Mouse (Mus musculus) heart, postnatal 0 days (tissue): ENCODE data around the gene Rras.

ENCODE experiments used
- CTCF ChIP-seq: IDR thresholded peaks from 2 replicates; pipeline ENCODE4 v1.5.1; 2016; ENCODE audit warnings: antibody characterized with exemption, control low read depth, low read depth
- EP300 ChIP-seq: IDR thresholded peaks from 2 replicates; pipeline ENCODE4 v1.6.1; 2016; ENCODE audit warnings: antibody characterized with exemption, low read depth

DNA sequence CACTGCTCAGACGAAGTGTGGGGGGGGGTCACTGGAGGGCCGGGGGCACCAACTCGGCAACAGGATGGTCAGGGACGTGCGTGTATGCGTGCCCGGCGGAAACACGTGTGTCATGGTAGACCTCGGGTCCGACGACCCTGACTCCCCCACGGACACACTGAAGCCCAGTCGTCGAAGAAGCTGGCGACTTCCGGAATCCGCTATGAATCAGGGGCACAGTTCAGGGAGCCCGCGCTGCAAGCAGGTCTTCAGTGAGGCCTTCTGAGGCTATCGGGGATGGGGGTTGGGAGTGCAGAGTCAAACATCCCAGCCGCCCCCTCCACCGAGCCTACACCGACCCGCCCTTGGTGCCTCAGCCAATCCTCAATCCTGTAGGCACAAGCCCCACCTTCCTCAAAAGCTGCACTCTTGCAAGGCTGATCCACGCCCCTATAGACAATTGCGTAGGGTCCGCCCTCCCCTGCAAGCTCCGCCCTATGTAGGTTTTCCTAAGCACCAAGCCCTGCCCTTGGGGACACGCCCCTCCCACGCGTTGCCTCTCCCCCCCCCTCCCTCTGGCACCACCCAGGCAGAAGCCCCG is 36.3 kb downstream of the Rras start:
- TF ChIP-seq CTCF (no peak), EP300 (0 out of 2 replicates have a peak, but pooled peaks have one; percentile 49)
